Mouse (Mus musculus) heart, adult 10 weeks (tissue): Measurements from ENCODE around the gene Lrrc4. TPM values are rescaled to one million over a fixed set of nuclear protein-coding genes. Genes with fewer than 3 reads are reported as not detected.

ENCODE experiments used
- polyA plus RNA-seq: library from polyadenylated mRNA; stranded (reverse); fragments of 350-450 nt; fragmentation: Illumina TruSeq; extraction: RNeasy Lipid Tissue Mini Kit (QIAGEN cat#74804); gene quantifications from one replicate; pipeline ENCODE4 v1.2.3, GENCODE M21; 2014; ENCODE audit warnings: low read depth, low replicate concordance

Lrrc4 gene
- polyA plus RNA-seq = 0.34 TPM

GRCm38 (mm10) chr6:28831011-28831853, at the start of gene Lrrc4:
Gene Lrrc4, minus strand, starts transcription at chr6:28831747.

Other genes with a start within 250 kb of the Lrrc4 start
- gene Lep, start 228.5 kb upstream of the Lrrc4 start, polyA plus RNA-seq = 0.13 TPM